Mouse (Mus musculus) lung, embryonic 15.5 days (tissue): ENCODE data around the gene Dlg5. TPM values are rescaled to one million over a fixed set of nuclear protein-coding genes. Genes with fewer than 3 reads are reported as not detected.

Experiments
- ATAC-seq: fragments of 200-750 bp; cut with Nextera tagmentation; 2 replicates; pipeline ENCODE4 v1.8.0; 2017; ENCODE audit warnings: moderate number of reproducible peaks, borderline replicate concordance; ENCODE audit not compliant: low FRiP score, low TSS enrichment; ENCODE audit errors: extremely low read depth
- H3K27ac ChIP-seq: fragments of 300-500 bp; sonication (generic); 2 replicates; pipeline ENCODE4 v1.5.1; 2015; ENCODE audit warnings: moderate library complexity, mild to moderate bottlenecking, inconsistent platforms
- H3K27me3 ChIP-seq: fragments of 300-500 bp; sonication (generic); 2 replicates; pipeline ENCODE4 v1.6.1; 2015; ENCODE audit warnings: inconsistent platforms
- H3K36me3 ChIP-seq: fragments of 300-500 bp; sonication (generic); 2 replicates; pipeline ENCODE4 v1.6.1; 2015; ENCODE audit warnings: inconsistent platforms
- H3K4me1 ChIP-seq: fragments of 300-500 bp; sonication (generic); 2 replicates; pipeline ENCODE4 v1.6.1; 2015; ENCODE audit warnings: inconsistent platforms
- H3K4me2 ChIP-seq: fragments of 300-500 bp; sonication (generic); 2 replicates; pipeline ENCODE4 v1.6.1; 2015; ENCODE audit warnings: inconsistent platforms, mild to moderate bottlenecking, moderate library complexity
- H3K4me3 ChIP-seq: fragments of 300-500 bp; sonication (generic); 2 replicates; pipeline ENCODE4 v1.5.1; 2015; ENCODE audit warnings: mild to moderate bottlenecking, inconsistent platforms
- H3K9ac ChIP-seq: fragments of 300-500 bp; sonication (generic); 2 replicates; pipeline ENCODE4 v1.6.1; 2015; ENCODE audit warnings: inconsistent platforms
- H3K9me3 ChIP-seq: fragments of 300-500 bp; sonication (generic); 2 replicates; pipeline ENCODE4 v1.6.1; 2016; ENCODE audit warnings: inconsistent platforms
- WGBS: fragments of 180-500 bp; shearing (Covaris S2); methylation state at CpG from one replicate; pipeline ENCODE4 v1.1.7; 2015; 5-methylcytosine and 5-hydroxymethylcytosine counted together
- polyA plus RNA-seq: library from polyadenylated mRNA; unstranded; fragments of >200 nt; fragmentation: Nextera tagmentation; extraction: Ambion mirVana; gene quantifications from 2 replicates; pipeline ENCODE4 v1.2.1, GENCODE M21; 2015

Gene Dlg5
- polyA plus RNA-seq, 1 experiment from 2014 or later, result 12.8 TPM

DNA sequence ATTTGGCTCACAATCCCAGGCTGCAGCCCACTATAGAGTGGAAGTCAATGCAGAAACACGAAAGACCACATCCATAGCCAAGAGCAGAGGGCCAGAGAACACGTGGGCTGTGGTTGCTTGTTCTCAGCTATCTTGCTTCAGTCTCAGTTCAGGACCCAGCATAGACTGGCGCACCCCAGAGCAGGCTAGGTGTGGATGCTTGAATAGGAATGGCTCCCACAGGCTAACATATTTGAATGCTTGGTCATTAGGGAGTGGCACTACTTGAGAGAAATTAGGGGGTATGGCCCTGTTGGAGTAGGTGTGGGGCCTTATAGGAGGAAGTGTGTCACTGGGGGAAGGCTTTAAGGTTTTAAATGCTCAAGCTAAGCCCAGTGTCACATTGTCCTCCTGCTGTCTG lies 62.8 kb downstream of the Dlg5 start:
- Histone ChIP-seq H3K4me2 (no peak overlapping the region), H3K4me3 (no peak overlapping the region), H3K9me3 (no peaks in the 10 kb centered on the region), H3K9ac (no peak overlapping the region), H3K36me3 (no peaks in the 10 kb centered on the region), H3K4me1 (0 out of 2 replicates have a peak, but pooled peaks cover 9% of the 10 kb centered on the region), H3K27ac (no peak overlapping the region), H3K27me3 (no peaks in the 10 kb centered on the region)
- 75% methylated on average over 3 of the region's 3 CpGs for WGBS
- ATAC-seq, result peak; percentile 21; the same call in 1 of the 2 replicates

DNA sequence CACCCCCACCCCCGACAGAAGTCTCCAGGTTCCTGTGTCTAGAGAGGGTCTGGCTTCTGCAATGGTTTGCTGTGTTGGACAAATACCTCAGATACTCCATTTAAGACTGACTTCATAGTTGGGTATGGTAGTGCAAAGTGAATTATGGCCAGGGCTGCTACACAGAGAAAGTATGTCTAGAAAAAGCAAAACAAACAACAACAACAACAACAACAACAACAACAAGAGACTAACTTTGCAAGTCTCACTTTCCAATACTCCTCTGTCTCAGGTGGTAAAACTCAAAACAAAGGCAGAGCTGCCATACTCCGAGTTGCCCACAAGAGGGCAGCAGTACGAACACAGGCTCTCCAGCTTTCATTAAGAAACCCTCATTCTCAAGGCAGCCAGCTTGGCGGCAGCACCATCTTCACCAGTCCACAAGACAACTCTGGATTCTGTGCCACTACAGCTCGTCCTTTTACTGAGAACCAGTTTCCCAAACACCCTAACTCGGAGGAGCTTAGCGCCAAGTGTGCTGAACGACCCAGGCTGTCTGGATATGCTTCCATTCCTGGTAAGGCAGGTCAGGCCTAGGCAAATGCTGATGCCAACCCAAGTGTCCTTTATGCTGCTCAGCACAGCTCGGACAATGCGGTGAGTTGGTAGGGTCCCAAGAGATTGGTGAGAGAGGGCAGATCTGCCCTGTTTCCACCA lies 63.8 kb downstream of the Dlg5 start:
- Histone ChIP-seq H3K4me1 (0 out of 2 replicates have a peak, but pooled peaks cover 9% of the 10 kb centered on the region), H3K9me3 (no peaks in the 10 kb centered on the region), H3K4me3 (no peak overlapping the region), H3K27ac (no peak overlapping the region), H3K27me3 (no peaks in the 10 kb centered on the region), H3K4me2 (no peak overlapping the region), H3K36me3 (no peaks in the 10 kb centered on the region), H3K9ac (no peak overlapping the region)
- peak; percentile 43; the same call in 1 of the 2 replicates for ATAC-seq
- WGBS, result 29% methylated on average over 10 of the region's 10 CpGs

DNA sequence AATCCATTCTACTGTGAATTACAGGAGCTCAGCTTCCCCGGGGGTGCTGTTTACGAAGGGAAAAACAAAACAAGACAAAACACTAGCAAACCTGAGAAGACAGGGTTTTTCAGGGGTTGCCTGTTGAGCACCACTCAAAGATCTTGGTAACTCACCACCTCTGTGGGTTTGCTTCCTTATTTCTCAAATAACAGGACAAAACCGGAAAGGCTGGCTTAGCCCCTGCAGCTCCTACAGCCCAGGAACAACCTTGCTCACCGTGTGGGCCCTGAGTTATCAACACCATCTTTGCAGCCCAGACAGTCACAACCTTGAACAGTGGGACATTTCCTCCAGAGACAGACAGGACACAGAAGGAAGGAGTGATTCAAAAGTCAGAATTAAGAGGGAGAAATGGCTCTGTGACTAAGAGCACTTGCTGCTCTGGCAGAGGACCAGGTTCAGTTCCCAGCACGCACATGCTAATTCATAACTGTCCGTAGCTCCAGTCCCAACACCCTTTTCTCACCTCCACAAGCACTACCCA lies 66.2 kb downstream of the Dlg5 start:
- H3K27ac ChIP-seq, result peak overlapping the region; percentile 13; the same call in 1 of the 2 replicates

DNA sequence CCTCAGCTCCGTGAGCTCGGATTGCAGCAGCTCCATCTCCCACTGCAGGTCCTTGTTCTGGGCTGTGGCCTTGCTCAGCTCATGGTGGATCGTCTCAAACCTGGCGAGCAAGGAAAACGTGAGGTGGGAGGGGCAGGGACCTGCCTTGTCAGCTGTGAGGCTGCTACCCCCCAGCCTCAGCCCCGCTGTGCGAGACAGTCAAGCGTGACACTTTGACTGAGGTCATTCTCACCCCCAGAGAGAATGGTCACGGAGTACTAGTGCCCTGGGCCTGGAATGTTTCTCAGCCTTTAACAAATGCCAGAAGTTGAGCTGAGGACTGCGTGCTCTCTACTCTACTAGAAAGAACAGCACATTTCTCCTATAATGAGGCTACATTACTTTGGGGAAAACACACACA lies 69.1 kb downstream of the Dlg5 start:
- Histone ChIP-seq H3K36me3 (peaks cover 26% of the 10 kb centered on the region; the same call in 1 of the 2 replicates), H3K9ac (no peak overlapping the region), H3K4me3 (no peak overlapping the region), H3K27ac (no peak overlapping the region), H3K9me3 (no peaks in the 10 kb centered on the region), H3K4me2 (no peak overlapping the region), H3K27me3 (no peaks in the 10 kb centered on the region), H3K4me1 (no peaks in the 10 kb centered on the region)
- 79% methylated on average over 10 of the region's 10 CpGs for WGBS
- ATAC-seq, result peak; percentile 29; the same call in 1 of the 2 replicates

More for the DNA sequence above, 66.2 kb downstream of the Dlg5 start:
- H3K9ac ChIP-seq, result no peak overlapping the region
- no peaks in the 10 kb centered on the region for H3K27me3 ChIP-seq
- H3K4me1 ChIP-seq, result no peaks in the 10 kb centered on the region
- no peak overlapping the region for H3K4me2 ChIP-seq
- H3K36me3 ChIP-seq, result peaks cover 21% of the 10 kb centered on the region; the same call in 1 of the 2 replicates
- no peak overlapping the region for H3K4me3 ChIP-seq
- ATAC-seq, result no peak
- H3K9me3 ChIP-seq, result no peaks in the 10 kb centered on the region
- WGBS, result 76% methylated on average over 6 of the region's 6 CpGs

DNA sequence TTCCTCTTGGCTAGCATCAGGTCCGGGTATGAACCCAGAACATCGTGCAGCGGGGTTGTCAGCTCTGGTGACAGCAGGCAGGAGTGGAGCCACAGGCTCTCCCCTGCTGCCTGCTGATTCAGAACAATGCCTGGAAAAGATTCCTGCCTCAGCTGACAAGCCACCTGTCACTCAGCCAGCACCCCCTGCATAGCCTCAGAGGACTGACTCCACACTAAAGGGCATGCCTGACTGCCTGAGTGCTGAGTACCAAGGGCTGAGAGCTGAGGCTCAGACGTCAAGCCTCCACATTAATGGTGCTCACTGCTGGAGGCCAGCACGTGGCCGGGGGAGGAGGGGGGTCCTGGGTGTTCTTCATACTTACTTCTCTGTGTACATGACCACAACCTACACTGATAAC lies 72.4 kb downstream of the Dlg5 start:
- H3K36me3 ChIP-seq, result peaks cover 49% of the 10 kb centered on the region
- no peak overlapping the region for H3K4me3 ChIP-seq
- H3K9ac ChIP-seq, result no peak overlapping the region
- ATAC-seq, result no peak
- H3K27me3 ChIP-seq, result no peaks in the 10 kb centered on the region
- H3K27ac ChIP-seq, result no peak overlapping the region
- H3K9me3 ChIP-seq, result no peaks in the 10 kb centered on the region
- 75% methylated on average over 6 of the region's 6 CpGs for WGBS
- H3K4me1 ChIP-seq, result no peaks in the 10 kb centered on the region
- H3K4me2 ChIP-seq, result no peak overlapping the region

DNA sequence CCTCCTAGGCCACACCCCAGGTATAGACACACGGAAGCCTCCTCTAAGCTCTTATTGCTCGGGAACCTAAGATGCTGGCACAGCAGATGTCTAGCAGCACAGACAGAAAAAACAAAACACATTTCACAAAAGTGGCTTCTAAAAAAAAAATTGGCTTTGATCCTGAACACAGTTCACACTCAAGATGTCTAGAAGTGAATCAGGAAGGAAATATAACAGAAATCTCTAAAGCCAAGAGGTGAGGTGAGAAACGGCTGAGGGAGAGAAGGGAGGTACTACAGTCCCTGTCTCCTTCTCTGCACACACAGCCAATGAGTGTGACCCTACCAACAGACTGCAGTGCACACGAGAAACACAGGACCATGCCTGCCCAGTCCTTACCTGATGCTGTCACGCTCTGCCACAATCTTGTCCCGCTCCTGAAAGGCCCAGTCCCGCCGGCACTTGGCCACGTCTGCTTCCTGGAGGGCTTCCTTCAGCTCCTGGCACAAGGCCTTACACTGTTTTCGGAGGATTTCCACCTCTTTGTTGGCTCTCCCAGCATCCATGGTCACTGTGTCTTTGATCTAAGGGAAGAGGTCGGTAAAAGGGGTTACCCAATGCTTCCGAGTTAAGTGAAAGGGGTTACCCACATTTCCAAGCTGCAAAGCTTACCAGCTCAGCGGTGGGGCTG lies 73.9 kb downstream of the Dlg5 start:
- H3K9me3 ChIP-seq, result no peaks in the 10 kb centered on the region
- H3K4me3 ChIP-seq, result no peak overlapping the region
- H3K27ac ChIP-seq, result no peak overlapping the region
- no peak overlapping the region for H3K9ac ChIP-seq
- ATAC-seq, result no peak
- no peaks in the 10 kb centered on the region for H3K27me3 ChIP-seq
- WGBS, result 69% methylated on average over 13 of the region's 13 CpGs
- peaks cover 49% of the 10 kb centered on the region for H3K36me3 ChIP-seq
- no peaks in the 10 kb centered on the region for H3K4me1 ChIP-seq
- H3K4me2 ChIP-seq, result no peak overlapping the region

DNA sequence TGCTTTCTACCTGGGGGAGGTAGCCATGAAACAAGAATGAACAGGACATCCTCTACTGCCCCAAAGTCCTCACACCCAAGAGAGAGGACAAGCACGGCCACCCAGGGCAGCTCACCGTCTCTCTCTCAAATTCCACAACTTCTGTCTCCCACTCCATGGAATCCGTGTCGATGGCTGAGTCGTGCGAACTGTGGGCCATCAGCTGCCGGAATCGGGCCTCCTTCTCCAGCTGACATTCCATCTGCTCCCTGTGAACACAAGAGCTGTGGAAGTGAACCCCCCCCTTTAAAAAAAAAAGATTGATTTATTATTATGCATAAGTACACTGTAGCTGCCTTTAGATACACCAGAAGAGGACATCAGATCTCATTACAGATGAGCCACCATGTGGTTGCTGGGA lies 79.7 kb downstream of the Dlg5 start:
- no peaks in the 10 kb centered on the region for H3K4me1 ChIP-seq
- WGBS, result 92% methylated on average over 8 of the region's 8 CpGs
- no peak overlapping the region for H3K4me2 ChIP-seq
- H3K9me3 ChIP-seq, result no peaks in the 10 kb centered on the region
- H3K27ac ChIP-seq, result no peak overlapping the region
- H3K36me3 ChIP-seq, result peaks cover 54% of the 10 kb centered on the region
- H3K27me3 ChIP-seq, result no peaks in the 10 kb centered on the region
- no peak overlapping the region for H3K9ac ChIP-seq
- ATAC-seq, result no peak
- H3K4me3 ChIP-seq, result no peak overlapping the region

DNA sequence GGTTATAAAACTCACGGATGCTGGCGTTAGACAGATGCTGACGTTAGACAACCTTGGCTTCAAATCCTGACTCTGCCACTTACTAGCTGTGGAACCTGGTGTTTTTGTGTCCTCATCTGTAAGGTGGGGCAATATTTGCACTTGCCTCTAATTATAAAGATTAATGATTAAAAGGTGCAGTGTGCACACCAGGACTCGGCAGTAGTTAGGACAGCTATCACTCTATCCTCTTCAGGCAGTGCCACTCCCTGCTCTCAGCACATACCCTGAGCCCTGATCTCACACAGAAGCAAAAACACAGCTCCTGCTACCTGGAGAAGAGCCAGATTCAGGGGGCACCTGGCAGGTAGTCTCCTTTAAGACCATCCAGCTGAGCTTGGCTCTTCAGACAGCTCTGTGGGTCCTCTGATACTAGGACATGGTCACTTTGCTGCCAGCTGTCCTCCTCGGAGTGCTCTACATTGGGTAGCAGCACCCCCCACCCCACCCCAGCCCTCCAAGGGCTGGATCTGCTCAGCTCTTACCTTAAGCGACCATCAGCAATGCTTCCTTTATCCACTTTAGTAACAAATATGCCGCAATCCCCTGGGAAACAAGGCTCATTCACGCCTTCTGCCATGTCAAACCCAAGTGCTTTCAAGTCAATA lies 80.9 kb downstream of the Dlg5 start:
- Histone ChIP-seq H3K4me2 (no peak overlapping the region), H3K36me3 (peaks cover 43% of the 10 kb centered on the region), H3K27ac (no peak overlapping the region), H3K4me3 (no peak overlapping the region), H3K27me3 (no peaks in the 10 kb centered on the region), H3K9me3 (no peaks in the 10 kb centered on the region), H3K4me1 (no peaks in the 10 kb centered on the region), H3K9ac (no peak overlapping the region)
- 84% methylated on average over 8 of the region's 8 CpGs for WGBS
- ATAC-seq, result no peak

DNA sequence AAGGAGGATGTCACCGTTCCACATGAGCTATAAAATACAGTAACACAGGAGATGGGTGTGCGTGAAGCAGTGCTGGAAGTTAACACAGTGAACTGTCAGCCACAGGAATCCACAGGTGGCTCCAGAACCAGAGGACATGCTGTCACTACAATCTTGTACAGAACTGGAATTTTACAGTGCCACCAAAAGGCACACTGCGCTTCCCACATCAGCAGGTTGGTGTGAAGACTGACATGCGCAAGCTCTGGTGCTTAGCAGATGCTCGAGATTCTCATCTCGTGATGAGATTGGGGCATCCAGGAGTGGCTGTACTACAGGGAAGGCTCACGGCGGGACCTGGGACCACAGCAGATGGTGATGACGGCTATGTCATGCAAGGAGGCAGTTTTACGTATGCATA lies 82.9 kb downstream of the Dlg5 start:
- 90% methylated on average over 10 of the region's 10 CpGs for WGBS
- no peak overlapping the region for H3K27ac ChIP-seq
- ATAC-seq, result no peak
- H3K4me1 ChIP-seq, result no peaks in the 10 kb centered on the region
- H3K36me3 ChIP-seq, result peaks cover 42% of the 10 kb centered on the region
- H3K27me3 ChIP-seq, result no peaks in the 10 kb centered on the region
- no peak overlapping the region for H3K9ac ChIP-seq
- no peak overlapping the region for H3K4me3 ChIP-seq
- H3K9me3 ChIP-seq, result no peaks in the 10 kb centered on the region
- no peak overlapping the region for H3K4me2 ChIP-seq

DNA sequence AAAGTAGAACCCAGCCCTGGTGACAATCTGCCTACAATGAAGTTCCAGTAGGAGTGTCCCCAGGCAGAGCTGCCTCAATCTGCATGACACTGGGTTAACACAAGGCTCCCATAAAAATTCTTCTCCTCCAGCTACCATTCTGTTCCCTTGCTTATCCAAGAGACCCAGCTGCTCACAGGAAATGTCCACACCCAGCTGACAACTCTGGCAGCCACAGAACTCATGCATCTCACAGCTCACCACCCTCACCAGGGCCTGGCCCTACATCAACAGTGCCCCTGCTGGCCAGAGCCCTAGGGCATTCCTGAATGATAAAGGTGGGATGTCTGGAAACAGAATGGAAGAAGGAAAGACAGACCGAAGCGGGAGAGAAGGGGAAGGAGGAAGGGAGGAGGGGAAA lies 96.8 kb downstream of the Dlg5 start:
- WGBS, result 63% methylated on average over 2 of the region's 2 CpGs
- H3K4me1 ChIP-seq, result no peaks in the 10 kb centered on the region
- H3K9ac ChIP-seq, result no peak overlapping the region
- no peaks in the 10 kb centered on the region for H3K27me3 ChIP-seq
- H3K9me3 ChIP-seq, result no peaks in the 10 kb centered on the region
- no peak overlapping the region for H3K4me3 ChIP-seq
- H3K36me3 ChIP-seq, result peaks cover 63% of the 10 kb centered on the region
- H3K4me2 ChIP-seq, result no peak overlapping the region
- H3K27ac ChIP-seq, result no peak overlapping the region
- no peak for ATAC-seq

DNA sequence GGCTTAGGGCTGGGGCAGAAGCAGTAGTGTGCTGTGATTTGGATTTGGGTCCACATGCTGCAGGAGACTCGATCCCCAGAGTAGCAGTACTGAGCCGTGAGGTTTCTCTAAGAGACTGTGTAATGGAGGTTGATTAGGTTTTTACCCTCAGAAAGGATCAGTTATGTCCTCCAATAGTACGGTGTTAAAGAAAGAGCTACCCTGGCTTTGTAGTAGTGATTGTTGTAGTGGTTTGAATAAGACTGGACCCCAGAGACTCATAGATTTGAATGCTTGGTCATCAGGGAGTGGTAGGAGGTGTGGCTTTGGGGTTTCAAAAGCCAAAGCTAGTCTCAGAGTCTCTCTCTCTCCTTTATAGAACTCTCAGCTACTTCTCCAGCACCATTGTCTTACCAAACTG lies 100.9 kb downstream of the Dlg5 start:
- Histone ChIP-seq H3K4me3 (no peak overlapping the region), H3K4me2 (no peak overlapping the region), H3K4me1 (no peaks in the 10 kb centered on the region), H3K27me3 (no peaks in the 10 kb centered on the region), H3K9ac (no peak overlapping the region), H3K9me3 (no peaks in the 10 kb centered on the region), H3K36me3 (peaks cover 56% of the 10 kb centered on the region), H3K27ac (no peak overlapping the region)
- 82% methylated on average over 3 of the region's 3 CpGs for WGBS
- ATAC-seq, result no peak

DNA sequence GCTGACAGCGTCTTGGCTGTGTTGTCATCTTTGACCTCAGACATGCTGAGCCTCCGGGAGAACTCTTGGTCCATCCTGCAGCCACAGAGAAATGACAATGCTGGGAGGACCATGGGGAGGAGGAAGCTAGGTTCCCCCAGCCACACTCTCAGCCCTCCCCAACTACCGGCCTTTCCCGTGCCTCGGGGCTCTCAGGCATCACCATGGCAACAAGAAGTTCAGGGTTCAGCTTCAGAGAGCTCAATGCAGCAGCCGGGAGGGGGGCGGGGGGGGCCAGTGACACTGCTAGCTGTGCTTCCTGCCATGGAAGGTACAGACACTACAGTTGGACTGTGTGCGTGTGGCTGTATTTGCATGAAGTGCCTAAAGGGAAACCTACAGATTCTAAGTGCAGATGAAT lies 101.3 kb downstream of the Dlg5 start:
- H3K4me3 ChIP-seq, result no peak overlapping the region
- no peak overlapping the region for H3K9ac ChIP-seq
- 33% methylated on average over 8 of the region's 8 CpGs for WGBS
- no peaks in the 10 kb centered on the region for H3K4me1 ChIP-seq
- no peak overlapping the region for H3K4me2 ChIP-seq
- H3K27ac ChIP-seq, result no peak overlapping the region
- H3K27me3 ChIP-seq, result no peaks in the 10 kb centered on the region
- peak; percentile 23; the same call in 1 of the 2 replicates for ATAC-seq
- peaks cover 55% of the 10 kb centered on the region for H3K36me3 ChIP-seq
- no peaks in the 10 kb centered on the region for H3K9me3 ChIP-seq
